Mouse (Mus musculus): ENCODE results near the gene Blzf1. TPM values are rescaled to one million over a fixed set of nuclear protein-coding genes. Genes with fewer than 3 reads are reported as not detected.

The Blzf1 gene
- 39.0 TPM for polyA plus RNA-seq (2014; fragmentation: Illumina TruSeq; extraction: RNeasy Lipid Tissue Mini Kit (QIAGEN cat#74804); ENCODE audit: low read depth, low replicate concordance)

GRCm38 (mm10) chr1:164307124-164307751, at the start of gene Blzf1:
Blzf1 (minus strand) TSS chr1:164307489.

GRCm38 (mm10) chr1:164303821-164304220, 3.5 kb downstream of the Blzf1 start, which contains the start of gene Nme7:
Nme7 (plus strand) TSS chr1:164304121.

GRCm38 (mm10) chr1:164275455-164275954, 31.8 kb downstream of the Blzf1 start, which contains the start of gene Ccdc181:
Ccdc181 (plus strand) TSS chr1:164275585.

GRCm38 (mm10) chr1:164248465-164249331, 58.6 kb downstream of the Blzf1 start, which contains the start of gene Slc19a2:
Slc19a2 (plus strand) TSS chr1:164249046.

Other genes starting within 250 kb of the Blzf1 start
- 0.81 TPM for gene Sell, start 245.5 kb downstream of the Blzf1 start, polyA plus RNA-seq (2014; fragmentation: Illumina TruSeq; extraction: RNeasy Lipid Tissue Mini Kit (QIAGEN cat#74804); ENCODE audit: low read depth, low replicate concordance)
- gene Selp, start 192.2 kb downstream of the Blzf1 start, polyA plus RNA-seq (2014; fragmentation: Illumina TruSeq; extraction: RNeasy Lipid Tissue Mini Kit (QIAGEN cat#74804); ENCODE audit: low read depth, low replicate concordance): 0.32 TPM
- 10.3 TPM for gene F5, start 155.7 kb downstream of the Blzf1 start, polyA plus RNA-seq (2014; fragmentation: Illumina TruSeq; extraction: RNeasy Lipid Tissue Mini Kit (QIAGEN cat#74804); ENCODE audit: low read depth, low replicate concordance)
- gene Slc19a2, start 58.4 kb downstream of the Blzf1 start, polyA plus RNA-seq (2014; fragmentation: Illumina TruSeq; extraction: RNeasy Lipid Tissue Mini Kit (QIAGEN cat#74804); ENCODE audit: low read depth, low replicate concordance): 15.3 TPM
- 65.8 TPM for gene Ccdc181, start 31.9 kb downstream of the Blzf1 start, polyA plus RNA-seq (2014; fragmentation: Illumina TruSeq; extraction: RNeasy Lipid Tissue Mini Kit (QIAGEN cat#74804); ENCODE audit: low read depth, low replicate concordance)
- 37.0 TPM for gene Nme7, start 3.4 kb downstream of the Blzf1 start, polyA plus RNA-seq (2014; fragmentation: Illumina TruSeq; extraction: RNeasy Lipid Tissue Mini Kit (QIAGEN cat#74804); ENCODE audit: low read depth, low replicate concordance)
- gene Atp1b1, start 150.9 kb upstream of the Blzf1 start, polyA plus RNA-seq (2014; fragmentation: Illumina TruSeq; extraction: RNeasy Lipid Tissue Mini Kit (QIAGEN cat#74804); ENCODE audit: low read depth, low replicate concordance): 3,566 TPM

Measured in kidney, adult 10 weeks (tissue).